Mouse (Mus musculus) Patski (cell line): ENCODE measurements around the gene Serping1. TPM values are rescaled to one million over a fixed set of nuclear protein-coding genes. Genes with fewer than 3 reads are reported as not detected.

Experiments
- ATAC-seq: fragments of 100-300 bp; one replicate; pipeline ENCODE4 v1.8.0; 2021
- CTCF ChIA-PET: fragments of 350-600 bp; sonication (Branson Sonifier 250); formaldehyde crosslinking; loops from one replicate; lab custom pipeline; 2022; ENCODE audit warnings: inconsistent platforms; lab: Charles Lee
- POLR2A ChIA-PET: fragments of 350-600 bp; sonication (Branson Sonifier 250); formaldehyde crosslinking; loops from one replicate; lab custom pipeline; 2022; ENCODE audit warnings: antibody characterized with exemption, inconsistent platforms; lab: Charles Lee
- DNase-seq: peaks from one replicate; pipeline ENCODE4 v3.0.0-alpha.2; 2011; ENCODE audit warnings: low read depth, low spot score
- H3K27me3 ChIP-seq: fragments of 371-371 bp; one replicate; pipeline ENCODE4 v1.5.1; 2021
- CTCF ChIP-seq: fragments of 100-300 bp; IDR thresholded peaks from one replicate; pipeline ENCODE4 v1.5.1; 2021
- in situ Hi-C: fragments of 300-500 bp; cut with MboI; formaldehyde crosslinking; loops from 3 replicates; pipeline ENCODE4 v1.11.1; 2018; ENCODE audit warnings: low pct_unique_long_range_greater_than_20kb, mixed read lengths
- polyA plus RNA-seq: library from polyadenylated mRNA; unstranded; gene quantifications from one replicate; pipeline ENCODE4 v1.2.3, GENCODE M21; 2021

The Serping1 gene
- polyA plus RNA-seq, 1 experiment from 2014 or later: 0.14 TPM

DNA sequence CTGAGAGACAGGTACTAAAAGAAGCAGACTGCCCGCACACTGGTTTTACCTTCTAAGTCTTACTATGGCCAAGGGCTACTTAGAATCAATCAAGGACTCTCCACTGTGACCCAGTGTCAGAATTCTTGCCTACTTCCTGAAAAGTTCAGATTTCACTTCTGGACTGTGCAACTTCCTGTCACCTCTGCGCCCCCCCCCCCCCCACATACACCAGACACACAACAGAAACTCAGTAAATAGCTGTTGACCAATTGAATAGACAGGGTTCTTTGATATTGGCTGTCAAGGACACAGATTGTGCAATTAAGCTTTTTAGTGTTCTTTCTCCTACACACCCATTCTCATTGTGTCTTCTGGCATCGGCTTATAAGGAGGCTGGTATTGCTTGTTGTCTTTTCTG lies 13.1 kb upstream of the Serping1 start:
- in situ Hi-C loops: no loop called here
- ATAC-seq: no peak
- DNase-seq: no peak
- peaks cover 12% of the 10 kb centered on the region for H3K27me3 ChIP-seq
- ChIA-PET POLR2A (interaction anchor here (0.6 to 1.1 kb wide), 3 partner anchors 17 to 52 kb away, joined by 3 to 5 read pairs (median 4); no protein-coding TSS in a partner anchor), CTCF (interaction anchor here (0.8 to 2.5 kb wide), 4 partner anchors 9 to 48 kb away, joined by 3 to 8 read pairs (median 4); no protein-coding TSS in a partner anchor)
- TF ChIP-seq CTCF: no peak

DNA sequence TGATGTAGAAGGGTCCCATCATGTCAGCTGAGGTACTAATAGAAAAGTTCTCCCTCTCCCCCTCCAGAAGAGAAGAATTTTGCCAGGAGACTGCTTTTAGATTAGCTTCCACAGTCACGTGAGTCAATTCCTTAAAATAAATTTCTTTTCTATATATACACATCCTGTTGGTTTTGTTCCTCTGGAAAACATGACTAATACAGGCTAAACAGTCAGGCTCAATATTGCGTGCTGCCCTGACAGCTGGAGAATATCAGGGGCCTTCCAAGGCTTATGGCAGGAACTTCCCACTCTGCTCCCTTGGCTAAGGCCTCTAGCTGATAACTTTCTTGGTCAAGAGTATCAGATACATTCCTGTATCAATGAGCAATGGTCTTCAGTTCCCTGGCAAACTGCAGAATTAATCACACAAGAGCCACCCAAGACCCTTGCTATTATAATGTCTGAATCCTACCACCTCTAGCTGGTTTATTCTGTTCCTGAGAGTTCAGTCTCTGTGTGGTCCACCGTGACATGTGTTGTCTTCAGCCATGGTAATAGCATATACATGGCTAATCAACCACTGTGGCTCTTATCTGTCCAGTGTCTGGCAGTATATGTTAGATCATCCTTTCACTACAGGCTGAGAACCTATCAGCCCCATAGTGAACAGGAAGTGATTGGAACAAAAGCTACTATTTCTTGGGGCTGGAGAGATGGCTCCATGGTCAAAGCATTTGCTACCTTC lies 8.8 kb upstream of the Serping1 start:
- DNase-seq: no peak
- H3K27me3 ChIP-seq: peaks cover 21% of the 10 kb centered on the region
- TF ChIP-seq CTCF: no peak
- ChIA-PET CTCF (interaction anchor here (0.7 to 1.9 kb wide), 4 partner anchors 10 to 25 kb away, joined by 3 to 6 read pairs (median 4); partner anchors contain the start of gene Ube2l6), POLR2A (interaction anchor here (0.6 to 1.5 kb wide), 2 partner anchors 8 to 297 kb away, joined by 3 read pairs; no protein-coding TSS in a partner anchor)
- ATAC-seq: no peak
- in situ Hi-C loops: no loop called here

DNA sequence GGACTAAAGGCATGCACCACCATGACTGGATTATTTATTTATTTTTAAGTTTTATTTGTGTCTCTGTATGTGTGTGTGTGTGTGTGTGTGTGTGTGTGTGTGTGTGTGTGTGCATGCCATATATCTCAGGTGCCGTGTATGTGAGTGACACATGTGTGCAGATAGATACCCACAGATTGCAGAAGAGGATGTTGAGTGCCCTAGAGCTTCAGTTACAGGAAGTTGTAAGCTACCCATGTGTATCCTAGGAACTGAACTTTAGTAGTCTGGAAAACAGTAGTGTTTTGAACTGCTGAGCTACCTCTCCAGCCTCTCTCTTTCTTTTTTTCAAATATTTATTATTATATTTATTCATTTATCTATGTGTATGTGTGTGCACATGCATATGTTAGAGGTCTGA lies 8.1 kb upstream of the Serping1 start:
- no peak for TF ChIP-seq CTCF
- in situ Hi-C loops: no loop called here
- DNase-seq (no peak), ATAC-seq (no peak)
- H3K27me3 ChIP-seq: peaks cover 18% of the 10 kb centered on the region
- ChIA-PET POLR2A (interaction anchor here (0.6 kb wide), 1 partner anchor 296 kb away, joined by 3 read pairs; no protein-coding TSS in a partner anchor), CTCF (interaction anchor here (0.7 to 1.9 kb wide), 3 partner anchors 9 to 24 kb away, joined by 3 to 6 read pairs (median 4); partner anchors contain the start of gene Ube2l6)

DNA sequence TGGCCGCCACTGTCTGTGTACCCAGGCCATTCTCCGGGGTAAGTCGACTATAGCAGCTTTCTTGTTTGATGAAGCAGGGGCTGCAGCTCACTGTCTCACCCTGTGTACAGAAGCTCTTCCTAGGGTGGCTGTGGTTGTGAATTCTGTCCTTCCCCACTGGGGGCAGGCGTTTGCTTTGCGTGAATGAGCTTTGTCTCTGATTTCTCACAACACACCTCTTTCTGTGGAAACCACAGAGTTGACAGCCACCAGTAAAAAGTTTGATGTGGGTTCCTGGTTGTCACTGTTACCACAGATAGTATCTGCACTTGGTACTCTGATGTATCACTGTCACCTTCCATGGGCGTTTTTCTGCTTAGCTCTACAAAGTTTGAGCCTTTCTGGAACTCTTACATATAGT lies 4.0 kb upstream of the Serping1 start:
- peaks cover 16% of the 10 kb centered on the region for H3K27me3 ChIP-seq
- in situ Hi-C loops: no loop called here
- ATAC-seq (no peak), DNase-seq (no peak)
- no peak for TF ChIP-seq CTCF
- POLR2A ChIA-PET: interaction anchor here (1.0 kb wide), 1 partner anchor 11 kb away, joined by 3 read pairs; no protein-coding TSS in a partner anchor
- CTCF ChIA-PET: interaction anchor here (1.0 to 2.0 kb wide), 2 partner anchors 9 to 19 kb away, joined by 5 to 8 read pairs; partner anchors contain the start of gene Ube2l6

DNA sequence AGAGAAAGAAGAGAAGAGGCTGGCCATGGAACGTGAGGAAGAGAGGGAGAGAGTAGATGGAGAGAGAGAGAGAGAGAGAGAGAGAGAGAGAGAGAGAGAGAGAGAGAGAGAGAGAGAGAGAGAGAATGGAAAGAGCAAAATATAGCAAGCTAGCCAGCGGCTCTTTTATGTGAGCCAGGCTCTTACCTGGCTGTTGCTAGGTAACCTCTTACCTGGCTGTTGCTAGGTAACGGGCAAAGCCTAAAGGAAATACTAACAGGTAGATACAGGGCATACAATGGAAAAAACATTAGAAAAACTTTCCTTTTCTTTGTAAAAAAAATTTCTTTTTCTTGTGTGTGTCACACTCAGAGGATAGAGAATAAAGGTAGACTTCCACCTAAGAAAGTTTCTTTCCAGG lies 2.5 kb upstream of the Serping1 start:
- H3K27me3 ChIP-seq: peaks cover 16% of the 10 kb centered on the region
- TF ChIP-seq CTCF: no peak
- ATAC-seq (no peak), DNase-seq (no peak)
- ChIA-PET POLR2A (no interaction called here), CTCF (interaction anchor here (1.1 kb wide), 1 partner anchor 11 kb away, joined by 3 read pairs; no protein-coding TSS in a partner anchor)
- in situ Hi-C loops: no loop called here

DNA sequence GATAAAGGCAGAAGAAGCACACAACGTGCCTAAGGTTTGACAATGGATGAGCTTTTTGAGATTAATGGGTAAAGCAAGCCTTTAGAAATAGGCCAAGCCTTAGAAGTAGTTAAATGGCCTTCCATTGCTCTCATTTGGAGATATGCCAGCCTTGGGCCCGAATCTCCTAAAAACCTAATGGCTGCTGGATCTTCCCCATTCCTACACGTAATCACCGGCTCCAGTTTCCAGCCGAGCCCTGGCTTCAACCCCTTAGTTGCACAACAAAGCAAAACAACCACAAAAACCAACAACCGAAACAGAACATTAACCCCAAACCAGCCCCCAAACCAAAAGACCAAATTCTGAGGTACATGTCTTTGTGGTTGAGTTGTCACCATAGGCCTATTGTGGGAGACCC lies 421 bp upstream of the Serping1 start:
- ChIA-PET CTCF (no interaction called here), POLR2A (interaction anchor here (1.4 kb wide), 1 partner anchor 9 kb away, joined by 3 read pairs; no protein-coding TSS in a partner anchor)
- DNase-seq (no peak), ATAC-seq (no peak)
- TF ChIP-seq CTCF: no peak
- H3K27me3 ChIP-seq: peaks cover 12% of the 10 kb centered on the region
- in situ Hi-C loops: no loop called here

DNA sequence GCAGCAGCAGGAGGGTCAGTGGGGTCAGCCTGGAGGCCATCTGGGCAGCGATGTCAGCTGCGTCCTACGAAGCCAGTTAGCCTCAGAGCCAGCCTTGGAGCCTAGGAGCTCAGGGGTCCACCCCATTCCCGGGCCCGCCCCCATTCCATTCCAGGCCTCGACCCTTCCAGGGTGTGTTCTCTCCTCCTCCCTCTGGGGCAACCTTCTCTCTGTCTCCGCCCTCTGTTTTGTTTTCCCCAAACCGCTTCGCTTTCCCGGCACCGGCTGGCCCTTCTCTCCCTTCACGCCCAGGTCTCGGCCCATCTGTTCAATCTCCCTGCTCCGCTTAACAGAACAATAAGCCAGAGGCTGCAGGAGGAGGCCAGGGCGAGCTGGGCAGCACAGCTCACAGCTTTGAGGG lies 493 bp downstream of the Serping1 start:
- ATAC-seq (no peak), DNase-seq (no peak)
- H3K27me3 ChIP-seq: peaks cover 16% of the 10 kb centered on the region
- TF ChIP-seq CTCF: no peak
- CTCF ChIA-PET: interaction anchor here (1.7 kb wide), 1 partner anchor 9 kb away, joined by 4 read pairs; no protein-coding TSS in a partner anchor
- POLR2A ChIA-PET: no interaction called here
- in situ Hi-C loops: no loop called here

DNA sequence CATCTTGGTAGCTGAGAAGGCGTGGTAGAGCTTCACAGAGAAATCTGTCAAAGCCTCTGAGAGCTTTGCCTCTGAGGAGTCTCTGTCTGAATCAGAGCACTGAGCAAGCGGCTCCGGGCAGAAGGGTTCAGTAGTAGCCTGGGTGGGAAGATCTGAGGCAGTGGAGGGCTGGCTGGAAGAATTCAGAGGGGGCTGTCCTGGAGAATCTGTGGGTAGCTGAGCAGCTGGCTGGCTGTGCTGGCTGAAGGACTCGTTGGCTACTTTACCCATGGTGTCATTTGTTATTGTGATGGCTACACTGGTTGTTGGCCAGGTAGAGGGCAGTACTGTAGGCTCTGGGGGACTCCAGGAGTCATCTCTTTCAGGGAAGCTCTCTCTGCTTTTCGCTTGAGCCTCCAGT lies 2.0 kb downstream of the Serping1 start:
- no peak for ATAC-seq
- TF ChIP-seq CTCF: no peak
- peaks cover 10% of the 10 kb centered on the region for H3K27me3 ChIP-seq
- in situ Hi-C loops: no loop called here
- ChIA-PET POLR2A (no interaction called here), CTCF (interaction anchor here (1.2 to 1.7 kb wide), 4 partner anchors 11 to 32 kb away, joined by 3 to 5 read pairs (median 4); no protein-coding TSS in a partner anchor)
- no peak for DNase-seq

DNA sequence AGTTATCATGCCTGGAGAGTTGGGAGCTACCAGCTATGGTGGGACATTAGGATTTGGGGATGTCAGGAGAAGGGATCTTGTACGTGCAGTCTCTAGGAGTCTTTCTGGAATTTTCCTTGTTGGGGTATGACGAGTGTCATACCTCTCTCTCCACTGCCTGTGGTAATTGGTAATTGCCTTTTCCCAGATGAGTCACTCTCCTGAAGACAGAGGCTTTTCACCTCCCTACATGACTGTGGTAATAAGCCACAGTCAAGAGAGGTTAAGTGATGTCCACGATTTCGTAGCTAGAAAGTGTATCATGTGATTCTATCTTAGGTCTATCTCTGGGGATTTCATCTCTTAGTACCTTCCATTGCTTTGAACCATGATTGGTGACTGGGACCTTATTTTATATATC lies 2.8 kb downstream of the Serping1 start:
- peaks cover 4% of the 10 kb centered on the region for H3K27me3 ChIP-seq
- in situ Hi-C loops: no loop called here
- ATAC-seq: peak; percentile 54
- no peak for DNase-seq
- ChIA-PET POLR2A (no interaction called here), CTCF (interaction anchor here (1.2 to 1.7 kb wide), 2 partner anchors 31 kb away, joined by 3 read pairs; no protein-coding TSS in a partner anchor)
- no peak for TF ChIP-seq CTCF

DNA sequence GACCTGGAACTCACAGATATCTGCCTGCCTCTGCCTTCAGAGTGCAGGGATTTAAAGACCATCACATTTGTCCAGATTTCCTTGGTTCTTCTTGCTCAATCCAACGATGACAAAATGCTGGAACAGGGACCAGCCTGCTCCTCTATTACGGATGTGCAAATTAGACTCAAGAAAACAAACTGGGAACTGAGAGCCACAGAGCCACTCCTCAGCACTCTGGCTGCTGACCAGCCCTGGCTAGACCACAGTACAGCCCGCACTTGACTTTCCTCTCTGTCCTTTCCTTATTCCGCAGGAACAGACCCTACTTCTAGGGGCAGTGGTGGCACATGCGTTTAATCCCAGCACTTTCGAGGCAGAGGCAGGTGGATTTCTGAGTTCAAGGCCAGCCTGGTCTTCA lies 4.7 kb downstream of the Serping1 start:
- peaks cover 4% of the 10 kb centered on the region for H3K27me3 ChIP-seq
- in situ Hi-C loops: no loop called here
- DNase-seq: no peak
- CTCF ChIA-PET: no interaction called here
- TF ChIP-seq CTCF: no peak
- no peak for ATAC-seq
- POLR2A ChIA-PET: no interaction called here
